Mouse (Mus musculus): ENCODE data around the gene Pomt2. TPM values are rescaled to one million over a fixed set of nuclear protein-coding genes. Genes with fewer than 3 reads are reported as not detected.

Pomt2 gene
- total and polyA plus RNA-seq, 2 experiments from 2014 or later: 12.0 to 40.7 TPM

GRCm38 (mm10) chr12:87104796-87105195 lies 43.0 kb downstream of the Pomt2 start:
- no peak overlapping the region for H3K27ac ChIP-seq
- TF ChIP-seq CTCF (IDR thresholded peaks at IDR 0.05; ENCODE audit: low read depth): no peak
- no peak overlapping the region for H3K4me2 ChIP-seq (ENCODE audit: low read depth, low read length)
- H3K9me3 ChIP-seq (ENCODE audit: low read length): no peaks in the 10 kb centered on the region
- H3K4me1 ChIP-seq (ENCODE audit: insufficient read depth, low read length): peaks cover 8% of the 10 kb centered on the region
- DNase-seq (ENCODE audit: low spot score) (no peak), ATAC-seq (no peak)
- H3K36me3 ChIP-seq (ENCODE audit: insufficient read depth, low read length): peaks cover 4% of the 10 kb centered on the region; the same call in 1 of the 2 replicates
- no peak overlapping the region for H3K4me3 ChIP-seq (ENCODE audit: low read length)
- no peak overlapping the region for H3K9ac ChIP-seq (replicated peaks; ENCODE audit: low read length)
- 82% methylated on average over 4 of the region's 4 CpGs for WGBS
- no peaks in the 10 kb centered on the region; the same call in 1 of the 2 replicates for H3K27me3 ChIP-seq (ENCODE audit: insufficient read depth, low read length)

GRCm38 (mm10) chr12:87103471-87103870 lies 44.3 kb downstream of the Pomt2 start:
- Histone ChIP-seq H3K4me1 (ENCODE audit: insufficient read depth, low read length) (peaks cover 8% of the 10 kb centered on the region), H3K27me3 (ENCODE audit: insufficient read depth, low read length) (no peaks in the 10 kb centered on the region; the same call in 1 of the 2 replicates), H3K4me3 (ENCODE audit: low read length) (no peak overlapping the region), H3K36me3 (ENCODE audit: insufficient read depth, low read length) (no peaks in the 10 kb centered on the region), H3K9me3 (ENCODE audit: low read length) (no peaks in the 10 kb centered on the region), H3K9ac (replicated peaks; ENCODE audit: low read length) (no peak overlapping the region), H3K4me2 (ENCODE audit: low read depth, low read length) (no peak overlapping the region), H3K27ac (no peak overlapping the region)
- DNase-seq (ENCODE audit: low spot score): no peak
- TF ChIP-seq CTCF (IDR thresholded peaks at IDR 0.05; ENCODE audit: low read depth): no peak
- no peak for ATAC-seq
- 85% methylated on average over 4 of the region's 4 CpGs for WGBS

- Histone ChIP-seq H3K27me3 (ENCODE audit: insufficient read depth, low read length) (no peaks in the 10 kb centered on the region; the same call in 1 of the 2 replicates), H3K4me3 (ENCODE audit: low read length) (peak within 1 kb of the TSS; percentile 40), H3K9me3 (ENCODE audit: low read length) (no peaks in the 10 kb centered on the region), H3K4me1 (ENCODE audit: insufficient read depth, low read length) (peaks cover 8% of the 10 kb centered on the region), H3K36me3 (ENCODE audit: insufficient read depth, low read length) (no peaks in the 10 kb centered on the region), H3K9ac (replicated peaks; ENCODE audit: low read length) (peak within 1 kb of the TSS; percentile 35; the same call in 1 of the 2 replicates), H3K27ac (no peak within 1 kb of the TSS), H3K4me2 (ENCODE audit: low read depth, low read length) (peak within 1 kb of the TSS; percentile 77)
- ATAC-seq (peak; percentile 68), DNase-seq (ENCODE audit: low spot score) (peak; percentile 14)
- TF ChIP-seq CTCF (IDR thresholded peaks at IDR 0.05; ENCODE audit: low read depth): no peak
- 2% methylated on average over 30 of the region's 32 CpGs for WGBS
Measured at GRCm38 (mm10) chr12:87102165-87102631, 45.6 kb downstream of the Pomt2 start, which contains the start of gene Ngb. Gene Ngb (minus strand): TSS chr12:87102539.

GRCm38 (mm10) chr12:87100331-87100730 lies 47.4 kb downstream of the Pomt2 start:
- no peaks in the 10 kb centered on the region; the same call in 1 of the 2 replicates for H3K27me3 ChIP-seq (ENCODE audit: insufficient read depth, low read length)
- DNase-seq (ENCODE audit: low spot score) (no peak), ATAC-seq (no peak)
- H3K9me3 ChIP-seq (ENCODE audit: low read length): no peaks in the 10 kb centered on the region
- 76% methylated on average over 4 of the region's 4 CpGs for WGBS
- no peak overlapping the region for H3K9ac ChIP-seq (replicated peaks; ENCODE audit: low read length)
- no peak overlapping the region for H3K4me3 ChIP-seq (ENCODE audit: low read length)
- no peak for TF ChIP-seq CTCF (IDR thresholded peaks at IDR 0.05; ENCODE audit: low read depth)
- no peak overlapping the region for H3K27ac ChIP-seq
- H3K36me3 ChIP-seq (ENCODE audit: insufficient read depth, low read length): no peaks in the 10 kb centered on the region
- H3K4me1 ChIP-seq (ENCODE audit: insufficient read depth, low read length): peaks cover 8% of the 10 kb centered on the region
- H3K4me2 ChIP-seq (ENCODE audit: low read depth, low read length): no peak overlapping the region

GRCm38 (mm10) chr12:87093671-87094070 lies 54.1 kb downstream of the Pomt2 start:
- Histone ChIP-seq H3K4me2 (ENCODE audit: low read depth, low read length) (no peak overlapping the region), H3K27me3 (ENCODE audit: insufficient read depth, low read length) (no peaks in the 10 kb centered on the region), H3K4me3 (ENCODE audit: low read length) (no peak overlapping the region), H3K9me3 (ENCODE audit: low read length) (no peaks in the 10 kb centered on the region), H3K27ac (no peak overlapping the region), H3K9ac (replicated peaks; ENCODE audit: low read length) (no peak overlapping the region), H3K4me1 (ENCODE audit: insufficient read depth, low read length) (no peaks in the 10 kb centered on the region), H3K36me3 (ENCODE audit: insufficient read depth, low read length) (no peaks in the 10 kb centered on the region)
- ATAC-seq (no peak), DNase-seq (ENCODE audit: low spot score) (no peak)
- TF ChIP-seq CTCF (IDR thresholded peaks at IDR 0.05; ENCODE audit: low read depth): no peak
- WGBS: 71% methylated on average over 6 of the region's 6 CpGs

- H3K36me3 ChIP-seq (ENCODE audit: insufficient read depth, low read length): no peaks in the 10 kb centered on the region
- no peak overlapping the region for H3K9ac ChIP-seq (replicated peaks; ENCODE audit: low read length)
- no peaks in the 10 kb centered on the region for H3K4me1 ChIP-seq (ENCODE audit: insufficient read depth, low read length)
- no peak for TF ChIP-seq CTCF (IDR thresholded peaks at IDR 0.05; ENCODE audit: low read depth)
- ATAC-seq: no peak
- no peak overlapping the region for H3K4me2 ChIP-seq (ENCODE audit: low read depth, low read length)
- no peaks in the 10 kb centered on the region for H3K27me3 ChIP-seq (ENCODE audit: insufficient read depth, low read length)
- peak; percentile 8 for DNase-seq (ENCODE audit: low spot score)
- WGBS: 58% methylated on average over 4 of the region's 4 CpGs
- H3K4me3 ChIP-seq (ENCODE audit: low read length): no peak overlapping the region
- no peak overlapping the region for H3K27ac ChIP-seq
- H3K9me3 ChIP-seq (ENCODE audit: low read length): no peaks in the 10 kb centered on the region
Measured at GRCm38 (mm10) chr12:87093249-87093648, 54.5 kb downstream of the Pomt2 start.

GRCm38 (mm10) chr12:87091916-87092315 lies 55.9 kb downstream of the Pomt2 start:
- Histone ChIP-seq H3K4me1 (ENCODE audit: insufficient read depth, low read length) (no peaks in the 10 kb centered on the region), H3K4me2 (ENCODE audit: low read depth, low read length) (no peak overlapping the region), H3K9me3 (ENCODE audit: low read length) (no peaks in the 10 kb centered on the region), H3K27ac (no peak overlapping the region), H3K36me3 (ENCODE audit: insufficient read depth, low read length) (no peaks in the 10 kb centered on the region), H3K4me3 (ENCODE audit: low read length) (no peak overlapping the region), H3K27me3 (ENCODE audit: insufficient read depth, low read length) (no peaks in the 10 kb centered on the region), H3K9ac (replicated peaks; ENCODE audit: low read length) (no peak overlapping the region)
- DNase-seq (ENCODE audit: low spot score) (no peak), ATAC-seq (no peak)
- WGBS: 78% methylated on average over 2 of the region's 2 CpGs
- TF ChIP-seq CTCF (IDR thresholded peaks at IDR 0.05; ENCODE audit: low read depth): no peak
